Mouse (Mus musculus): ENCODE results near the gene Apod. TPM values are rescaled to one million over a fixed set of nuclear protein-coding genes. Genes with fewer than 3 reads are reported as not detected.
"Not testable (repeated sequence)": the region's sequence is repeated elsewhere in the genome, so short reads cannot be mapped to it uniquely, and the experiment has no call there.

The Apod gene
- total RNA-seq, 2 experiments from 2014 or later, result 107 to 123 TPM

DNA sequence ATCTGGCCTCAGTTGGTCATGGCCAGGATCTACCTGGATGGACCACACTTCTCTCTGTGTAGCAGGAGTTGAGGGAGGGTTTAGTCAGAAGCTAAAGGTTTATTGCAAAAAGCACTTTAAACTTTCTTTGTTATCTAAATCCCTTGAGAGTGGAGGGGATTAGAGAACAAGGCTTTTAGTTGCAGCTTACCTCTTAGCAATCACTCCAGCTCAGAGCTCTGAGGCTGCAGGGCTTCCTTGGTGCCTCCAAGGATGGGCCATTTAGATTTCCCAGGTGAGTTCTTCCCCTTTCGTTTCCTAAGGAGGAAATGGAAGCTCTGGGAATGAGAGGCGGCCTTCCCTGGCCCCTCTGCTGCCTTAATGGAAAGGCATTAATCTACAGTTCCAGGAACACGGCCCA lies 23.3 kb upstream of the Apod start:
- no peak for TF ChIP-seq CTCF (conservative IDR thresholded peaks at IDR 0.05)
- Histone ChIP-seq H3K4me3 (no peak overlapping the region), H3K27ac (no peak overlapping the region)
- DNase-seq (ENCODE audit: low spot score in 2 of 2), result no peak

DNA sequence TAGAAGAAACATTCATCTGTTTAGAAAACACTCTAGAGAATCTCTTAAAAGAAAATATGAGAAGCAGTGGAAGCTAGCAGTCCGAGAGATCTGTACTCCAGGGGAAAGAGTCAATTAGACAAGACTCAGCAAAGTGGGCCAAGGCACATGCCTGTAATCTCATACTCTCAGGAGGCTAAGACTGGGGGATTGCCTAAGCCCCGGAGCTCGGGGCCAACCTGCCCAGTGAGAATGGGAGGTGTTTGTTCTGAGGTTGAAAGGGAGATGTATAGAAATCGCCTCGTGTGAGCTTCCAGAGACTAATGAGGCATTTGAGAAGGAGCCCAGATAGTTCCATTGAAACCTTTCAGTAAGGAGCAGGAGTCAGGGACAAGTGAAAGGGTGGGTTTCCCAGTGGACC lies 20.2 kb upstream of the Apod start:
- no peak for DNase-seq (ENCODE audit: low spot score in 2 of 2)
- no peak for TF ChIP-seq CTCF (conservative IDR thresholded peaks at IDR 0.05)
- H3K27ac ChIP-seq, result no peak overlapping the region
- H3K4me3 ChIP-seq, result no peak overlapping the region

DNA sequence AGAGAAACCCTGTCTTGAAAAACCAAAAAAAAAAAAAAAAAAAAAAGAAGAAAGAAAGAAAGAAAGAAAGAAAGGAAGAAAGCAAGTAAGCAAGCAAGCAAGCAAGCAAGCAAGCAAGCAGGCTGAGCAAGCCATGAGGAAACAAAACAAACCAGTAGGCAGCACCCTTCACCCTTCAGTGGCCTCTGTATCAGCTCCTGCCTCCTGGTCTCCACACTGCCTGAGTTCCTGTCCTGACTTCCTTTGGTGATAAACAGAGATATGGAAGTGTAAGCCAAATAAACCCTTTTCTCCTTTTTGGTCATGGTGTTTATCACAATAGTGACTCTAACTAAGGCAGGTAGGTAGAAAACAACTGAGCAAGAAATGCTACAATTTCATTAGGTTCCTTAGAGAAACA lies 18.0 kb upstream of the Apod start:
- no peak overlapping the region for H3K27ac ChIP-seq

DNA sequence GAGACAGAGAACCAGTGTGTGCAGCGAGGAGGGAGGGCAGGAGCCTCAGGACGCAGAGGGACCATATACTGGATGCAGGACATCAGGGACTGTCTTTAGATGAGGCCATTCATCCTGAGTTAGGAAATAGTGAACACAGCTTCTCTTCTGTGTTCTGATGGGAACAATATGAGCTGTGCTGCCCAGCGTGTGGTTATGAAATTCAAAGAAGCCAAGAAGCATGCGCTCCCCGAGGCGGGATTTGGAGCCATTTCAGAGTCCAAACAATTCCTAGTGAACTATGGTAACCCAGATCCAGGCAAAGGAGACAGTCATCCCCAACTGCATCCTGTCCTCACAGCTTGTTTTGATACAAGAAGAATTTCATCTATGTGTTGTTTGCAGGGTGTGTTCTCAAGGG lies 16.4 kb upstream of the Apod start:
- not testable (repeated sequence) for H3K27ac ChIP-seq; H3K4me3 ChIP-seq; DNase-seq (ENCODE audit: low spot score in 2 of 2)

More for the DNA sequence above, 18.0 kb upstream of the Apod start:
- DNase-seq (ENCODE audit: low spot score in 2 of 2), result no peak
- H3K4me3 ChIP-seq, result no peak overlapping the region
- no peak for TF ChIP-seq CTCF (conservative IDR thresholded peaks at IDR 0.05)

DNA sequence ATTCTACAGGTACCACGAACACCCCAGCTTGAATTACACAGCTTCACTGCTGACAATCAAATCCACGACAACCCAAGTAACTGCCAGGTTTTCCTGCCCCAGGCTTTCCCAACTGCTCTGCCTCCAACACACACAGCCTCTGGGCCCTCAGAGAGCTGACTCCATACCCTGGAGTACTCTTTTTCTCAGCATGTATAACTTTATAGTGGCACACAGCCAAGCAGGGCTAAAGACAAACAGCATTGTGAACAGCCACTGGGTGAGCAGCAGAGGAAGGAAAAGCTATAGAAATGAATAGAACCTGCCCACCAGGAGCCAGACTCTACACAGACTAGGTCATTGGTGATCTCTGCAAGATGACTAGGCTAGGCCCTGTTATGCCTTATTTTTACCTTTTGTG lies 15.1 kb upstream of the Apod start:
- no peak overlapping the region for H3K4me3 ChIP-seq
- no peak for DNase-seq (ENCODE audit: low spot score in 2 of 2)
- H3K27ac ChIP-seq, result no peak overlapping the region
- TF ChIP-seq CTCF (conservative IDR thresholded peaks at IDR 0.05), result no peak

DNA sequence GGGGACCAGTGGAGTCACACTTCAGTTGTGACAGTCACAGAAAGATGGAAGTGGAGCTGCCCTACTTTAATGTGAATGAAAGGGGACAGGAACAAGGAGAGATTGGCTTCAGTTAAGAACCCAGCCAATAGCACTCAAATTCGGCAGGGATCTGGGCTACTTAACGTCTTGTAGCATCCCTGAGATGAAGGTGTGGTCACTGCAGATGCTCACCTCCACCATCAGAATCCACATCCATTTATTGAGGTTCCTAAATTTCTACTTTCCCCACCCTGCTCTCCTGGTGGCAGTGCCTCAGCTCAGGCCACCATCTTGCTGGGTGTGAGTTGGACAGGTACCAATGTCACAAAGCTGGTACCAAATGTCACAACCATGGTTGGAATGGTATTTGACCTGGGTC lies 13.3 kb upstream of the Apod start:
- no peak for TF ChIP-seq CTCF (conservative IDR thresholded peaks at IDR 0.05)
- H3K27ac ChIP-seq, result no peak overlapping the region
- no peak for DNase-seq (ENCODE audit: low spot score in 2 of 2)
- no peak overlapping the region for H3K4me3 ChIP-seq

DNA sequence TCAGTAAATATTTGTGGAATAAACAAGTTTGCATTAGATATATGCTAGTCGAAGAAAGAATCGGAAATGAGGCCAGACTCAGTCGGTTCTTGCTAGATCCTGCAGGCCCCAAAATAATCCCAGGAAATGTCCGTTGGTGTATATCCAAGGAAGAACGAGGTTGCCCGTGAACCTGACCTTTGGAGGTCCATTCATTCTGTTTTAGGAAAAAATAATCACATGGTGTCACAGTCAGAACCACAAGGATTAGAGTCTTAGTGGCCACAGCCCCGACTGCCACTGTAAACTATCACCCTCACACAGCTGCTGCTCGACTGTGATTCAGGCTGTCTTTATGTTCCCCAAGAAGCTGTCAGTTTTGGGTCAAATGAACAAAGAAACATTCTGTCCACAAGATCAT lies 12.8 kb upstream of the Apod start:
- Histone ChIP-seq H3K27ac (no peak overlapping the region), H3K4me3 (no peak overlapping the region)
- DNase-seq (ENCODE audit: low spot score in 2 of 2), result no peak
- TF ChIP-seq CTCF (conservative IDR thresholded peaks at IDR 0.05), result no peak

DNA sequence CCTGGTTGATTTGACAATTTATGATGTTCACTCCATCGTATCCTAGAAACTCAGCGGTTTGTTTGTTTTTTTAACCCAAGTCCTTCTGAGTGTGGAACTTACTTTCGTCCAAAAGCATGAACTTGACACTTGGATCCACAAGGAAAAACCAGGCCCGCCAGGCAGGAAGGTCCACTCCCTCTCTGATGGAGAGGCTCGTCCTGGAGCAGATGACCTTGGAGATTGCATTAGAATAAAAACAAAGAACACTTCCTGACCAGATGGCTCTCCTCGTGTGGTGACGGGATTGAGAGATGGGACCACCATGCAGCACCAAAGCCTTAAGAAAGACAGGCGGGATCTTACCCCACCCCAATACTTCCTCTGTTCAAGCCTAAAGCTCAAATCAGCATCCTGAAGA lies 12.1 kb upstream of the Apod start:
- Histone ChIP-seq H3K27ac (no peak overlapping the region), H3K4me3 (no peak overlapping the region)
- no peak for DNase-seq (ENCODE audit: low spot score in 2 of 2)
- no peak for TF ChIP-seq CTCF (conservative IDR thresholded peaks at IDR 0.05)

DNA sequence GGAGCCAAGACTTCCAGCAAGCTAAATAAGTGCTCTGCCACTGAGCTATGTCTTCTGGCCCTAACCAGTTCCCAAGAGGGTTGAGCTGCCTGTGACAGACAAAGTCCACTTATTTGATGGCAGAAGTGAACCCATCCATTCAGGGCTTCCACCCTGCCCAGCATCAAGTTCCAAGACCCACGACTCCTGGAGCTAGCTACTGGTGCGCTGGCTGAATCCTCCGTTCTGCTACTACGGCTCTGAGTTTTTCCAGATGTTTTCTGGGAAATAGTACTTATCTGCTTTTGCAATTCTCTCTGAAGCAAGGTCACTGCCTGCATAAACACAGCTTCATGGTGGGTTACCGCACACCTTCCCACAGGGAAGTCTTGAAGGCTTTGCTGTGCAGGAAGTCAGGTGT lies 11.4 kb upstream of the Apod start:
- no peak for DNase-seq (ENCODE audit: low spot score in 2 of 2)
- H3K4me3 ChIP-seq, result no peak overlapping the region
- H3K27ac ChIP-seq, result no peak overlapping the region
- no peak for TF ChIP-seq CTCF (conservative IDR thresholded peaks at IDR 0.05)

DNA sequence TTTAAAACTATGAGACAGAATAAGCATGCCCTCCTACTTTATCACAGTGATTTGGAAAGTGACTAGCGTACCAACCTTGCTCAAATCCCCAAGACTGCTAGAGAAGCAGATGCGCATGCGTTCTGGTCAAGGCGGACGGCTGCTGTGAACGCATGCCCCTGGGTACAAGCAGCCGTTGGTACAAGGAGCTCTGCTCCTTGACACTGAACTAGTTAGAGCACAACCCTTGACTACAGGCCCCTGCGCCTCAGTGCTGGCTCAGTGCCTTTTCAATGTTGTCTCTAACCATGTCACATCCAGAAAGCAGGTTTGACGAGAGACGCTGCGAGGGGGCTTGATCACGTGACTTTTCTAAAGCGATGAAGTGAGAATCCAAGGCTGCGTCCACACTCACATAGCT lies 10.5 kb upstream of the Apod start:
- H3K27ac ChIP-seq, result no peak overlapping the region
- no peak; the same call in 1 of the 2 replicates for TF ChIP-seq CTCF (conservative IDR thresholded peaks at IDR 0.05)
- no peak overlapping the region for H3K4me3 ChIP-seq
- no peak for DNase-seq (ENCODE audit: low spot score in 2 of 2)

DNA sequence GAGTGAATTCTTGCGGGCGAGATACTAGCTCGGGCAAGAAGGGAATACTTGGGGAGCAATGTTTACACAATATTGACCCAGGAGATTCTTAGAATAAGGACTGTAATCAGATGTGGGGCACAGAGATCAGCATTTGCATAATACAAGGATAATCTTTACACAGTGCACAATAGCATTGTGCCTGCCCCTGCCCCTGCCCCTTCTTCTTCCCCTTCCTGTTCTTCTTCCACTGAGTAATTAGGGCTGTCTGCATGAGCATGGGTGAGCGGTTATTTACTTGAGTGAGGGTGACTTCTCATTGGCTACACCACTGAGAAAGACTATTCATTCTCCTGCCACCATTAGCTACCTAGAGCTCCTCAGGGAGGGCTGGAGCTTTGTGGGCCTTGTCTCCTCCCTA lies 6.9 kb upstream of the Apod start:
- DNase-seq (ENCODE audit: low spot score in 2 of 2), result no peak
- no peak overlapping the region for H3K4me3 ChIP-seq
- no peak overlapping the region for H3K27ac ChIP-seq
- TF ChIP-seq CTCF (conservative IDR thresholded peaks at IDR 0.05), result no peak

DNA sequence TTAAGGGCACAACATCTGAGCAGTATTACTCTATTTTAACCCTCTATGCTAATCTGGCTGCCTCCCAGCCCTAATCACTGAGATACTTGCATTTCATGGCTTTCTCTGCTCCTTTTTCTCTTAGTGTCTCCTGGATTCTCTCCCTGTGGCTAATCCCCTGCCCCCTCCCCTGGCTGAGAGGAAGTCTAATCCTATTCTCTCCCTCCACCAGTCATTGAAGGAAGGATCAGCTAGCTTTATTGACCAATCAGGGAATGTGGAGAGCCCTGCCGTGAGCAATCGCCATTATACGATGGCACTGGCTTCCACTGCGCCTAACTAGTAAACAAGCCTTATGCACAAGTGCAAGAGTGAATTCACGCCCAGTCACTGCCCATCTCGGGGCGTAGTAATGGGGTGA lies 6.3 kb upstream of the Apod start:
- no peak for DNase-seq (ENCODE audit: low spot score in 2 of 2)
- TF ChIP-seq CTCF (conservative IDR thresholded peaks at IDR 0.05), result no peak
- H3K27ac ChIP-seq, result no peak overlapping the region
- no peak overlapping the region for H3K4me3 ChIP-seq

DNA sequence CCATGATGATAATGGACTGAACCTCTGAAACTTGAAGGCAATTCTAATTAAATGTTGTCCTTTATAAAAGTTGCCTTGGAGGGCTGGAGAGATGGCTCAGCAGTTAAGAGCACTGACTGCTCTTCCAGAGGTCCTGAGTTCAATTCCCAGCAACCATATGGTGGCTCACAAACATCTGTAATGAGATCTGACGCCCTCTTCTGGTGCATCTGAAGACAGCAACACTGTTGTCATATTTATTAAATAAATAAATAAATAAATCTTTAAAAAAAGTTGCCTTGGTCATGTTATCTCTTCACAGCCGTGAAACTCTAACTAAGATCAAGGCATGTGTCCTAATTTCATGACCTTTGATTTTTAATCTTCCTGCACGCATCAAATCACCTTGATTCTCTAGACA lies 5.1 kb upstream of the Apod start:
- H3K27ac ChIP-seq; H3K4me3 ChIP-seq; DNase-seq (ENCODE audit: low spot score in 2 of 2): not testable (repeated sequence)
- peak; percentile 63 for TF ChIP-seq CTCF (conservative IDR thresholded peaks at IDR 0.05)

DNA sequence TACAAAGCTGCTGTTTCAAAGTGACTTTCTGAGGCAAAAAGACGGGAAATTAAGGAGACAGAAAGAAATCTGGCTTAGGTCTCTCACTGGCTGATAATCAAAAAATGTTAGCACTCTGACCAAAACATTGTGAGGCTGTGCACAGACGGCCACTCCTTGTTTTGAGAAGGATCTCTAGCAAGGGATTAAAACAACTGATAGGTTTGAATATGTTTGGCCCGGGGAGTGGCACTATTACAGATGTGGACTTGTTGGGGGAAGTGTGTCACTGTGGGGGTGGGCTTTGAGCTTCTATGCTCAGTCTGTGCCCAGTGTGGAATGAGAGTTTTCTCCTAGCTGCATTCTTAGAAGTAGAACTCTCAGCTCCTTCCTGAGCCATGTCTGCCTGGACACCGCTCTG lies 4.7 kb upstream of the Apod start:
- no peak overlapping the region for H3K4me3 ChIP-seq
- no peak for TF ChIP-seq CTCF (conservative IDR thresholded peaks at IDR 0.05)
- H3K27ac ChIP-seq, result no peak overlapping the region
- DNase-seq (ENCODE audit: low spot score in 2 of 2), result no peak

DNA sequence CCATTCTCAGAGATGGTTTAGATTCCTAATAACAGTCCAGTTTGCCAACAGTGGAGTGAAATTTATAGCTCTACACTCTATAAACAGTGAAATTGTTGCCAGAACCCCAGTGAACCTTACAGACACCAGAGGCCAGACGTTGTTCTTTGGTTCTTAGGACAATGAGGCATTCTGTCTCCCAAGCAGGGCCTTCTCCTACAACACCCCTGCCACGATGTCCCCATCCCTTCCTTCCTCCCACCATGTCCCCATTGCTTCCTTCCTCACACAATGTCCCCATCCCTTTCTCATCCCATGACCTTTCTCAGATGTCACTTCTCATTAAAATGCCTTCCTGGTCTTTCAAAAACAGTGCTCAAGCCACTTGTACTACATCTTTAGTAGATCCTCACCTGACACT lies 3.8 kb upstream of the Apod start:
- no peak for DNase-seq (ENCODE audit: low spot score in 2 of 2)
- Histone ChIP-seq H3K4me3 (no peak overlapping the region), H3K27ac (no peak overlapping the region)
- TF ChIP-seq CTCF (conservative IDR thresholded peaks at IDR 0.05), result no peak

Measured in layer of hippocampus, adult 2 months (tissue).